Mouse (Mus musculus) thymus, postnatal 0 days (tissue): ENCODE results near the gene Ndufaf2. TPM values are rescaled to one million over a fixed set of nuclear protein-coding genes. Genes with fewer than 3 reads are reported as not detected.

ENCODE experiments used
- DNase-seq: peaks from one replicate; pipeline ENCODE4 v3.0.0-alpha.2; 2015; ENCODE audit warnings: low spot score
- polyA plus RNA-seq: library from polyadenylated mRNA; unstranded; fragments of >200 nt; fragmentation: Nextera tagmentation; extraction: Ambion mirVana; gene quantifications from 2 replicates; pipeline ENCODE4 v1.2.1, GENCODE M21; 2015

Gene Ndufaf2
- polyA plus RNA-seq, 1 experiment from 2014 or later: 44.3 TPM

GRCm38 (mm10) chr13:108039902-108040301 is 118.5 kb downstream of the Ndufaf2 start:
- DNase-seq: no peak

GRCm38 (mm10) chr13:108039375-108039774 is 119.0 kb downstream of the Ndufaf2 start:
- DNase-seq: no peak

- DNase-seq: no peak
Measured at GRCm38 (mm10) chr13:108032789-108033188, 125.6 kb downstream of the Ndufaf2 start.

- DNase-seq: no peak
Measured at GRCm38 (mm10) chr13:108025802-108026201, 132.6 kb downstream of the Ndufaf2 start.

- DNase-seq: no peak
Measured at GRCm38 (mm10) chr13:108017349-108017748, 141.1 kb downstream of the Ndufaf2 start.

GRCm38 (mm10) chr13:108015166-108015565 is 143.3 kb downstream of the Ndufaf2 start:
- no peak for DNase-seq

- no peak for DNase-seq
Measured at GRCm38 (mm10) chr13:108013839-108014238, 144.6 kb downstream of the Ndufaf2 start.

GRCm38 (mm10) chr13:108013110-108013509 is 145.3 kb downstream of the Ndufaf2 start:
- DNase-seq: no peak

GRCm38 (mm10) chr13:108007861-108008260 is 150.6 kb downstream of the Ndufaf2 start:
- DNase-seq: no peak

- no peak for DNase-seq
Measured at GRCm38 (mm10) chr13:107996301-107996700, 162.1 kb downstream of the Ndufaf2 start.

- DNase-seq: no peak
Measured at GRCm38 (mm10) chr13:107995211-107995610, 163.2 kb downstream of the Ndufaf2 start.

- no peak for DNase-seq
Measured at GRCm38 (mm10) chr13:107992573-107992972, 165.8 kb downstream of the Ndufaf2 start.

- no peak for DNase-seq
Measured at GRCm38 (mm10) chr13:107984641-107985040, 173.8 kb downstream of the Ndufaf2 start.

- no peak for DNase-seq
Measured at GRCm38 (mm10) chr13:107984186-107984585, 174.2 kb downstream of the Ndufaf2 start.

GRCm38 (mm10) chr13:107983231-107983847 is 175.1 kb downstream of the Ndufaf2 start:
- DNase-seq: no peak

- DNase-seq: no peak
Measured at GRCm38 (mm10) chr13:107979461-107979860, 179.0 kb downstream of the Ndufaf2 start.

- DNase-seq: no peak
Measured at GRCm38 (mm10) chr13:107976886-107977656, 181.4 kb downstream of the Ndufaf2 start.

- DNase-seq: no peak
Measured at GRCm38 (mm10) chr13:107972451-107972850, 186.0 kb downstream of the Ndufaf2 start.

GRCm38 (mm10) chr13:107971868-107972267 is 186.6 kb downstream of the Ndufaf2 start:
- no peak for DNase-seq

GRCm38 (mm10) chr13:107970422-107971142 is 187.8 kb downstream of the Ndufaf2 start:
- DNase-seq: no peak

- no peak for DNase-seq
Measured at GRCm38 (mm10) chr13:107969961-107970391, 188.4 kb downstream of the Ndufaf2 start.

GRCm38 (mm10) chr13:107964616-107965015 is 193.8 kb downstream of the Ndufaf2 start:
- DNase-seq: no peak
